ENCODE assay signal across 20 mouse cellular contexts in the genomic region with DNA sequence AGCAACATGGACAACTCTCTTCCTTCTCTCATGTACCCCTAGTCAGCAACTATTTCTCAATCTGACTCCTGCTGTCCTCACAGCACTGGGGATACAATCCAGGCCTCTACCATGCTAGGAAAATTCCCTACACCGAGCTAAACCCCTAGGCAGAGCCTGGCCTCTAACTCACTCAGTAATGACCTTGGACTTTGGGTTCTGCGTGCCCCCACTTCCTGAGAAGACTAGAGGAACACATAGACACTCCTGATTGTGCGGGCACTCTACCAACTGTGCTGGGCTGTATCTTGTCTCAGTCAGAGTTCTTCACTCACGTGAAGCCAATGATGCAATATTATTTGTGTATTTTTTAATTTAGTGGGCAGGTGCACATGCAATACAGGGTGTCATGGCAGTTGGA. TPM values are rescaled to one million over a fixed set of nuclear protein-coding genes. Genes with fewer than 3 reads are reported as not detected.
DNase-seq lines count a peak whose midpoint lies in the region.
"Had no signal": no experiment of that assay in that cellular context is flagged by ENCODE, and none has a peak within 500 bp of the region (broad histone marks: within the 10 kb centered on the region; RNA-seq: fewer than 3 reads in every experiment).

No protein-coding gene starts in this region.

- intact Hi-C loops in heart, postnatal 36 days (cut with DNase I): loop anchor here (5.0 kb wide), 1 partner anchor 40 kb away; no protein-coding TSS in a partner anchor

- peaks cover 4% of the 10 kb centered on the region; the same call in 1 of the 2 replicates for H3K27me3 ChIP-seq in heart, embryonic 10.5 days (ENCODE audit: insufficient read depth, poor library complexity, severe bottlenecking)
- H3K27me3 ChIP-seq: embryonic facial prominence, embryonic 12.5 days; forebrain, embryonic 12.5 days; hindbrain, embryonic 13.5 days had no signal

- DNase-seq in adrenal gland, adult 8-10 months: peak; percentile 30
- no peak for DNase-seq in adrenal gland, adult 18-20 months (ENCODE audit: low spot score in 2 of 2)
- peak; percentile 25 for DNase-seq in heart, embryonic 10.5 days (ENCODE audit: low spot score)
- no peak for DNase-seq in heart, postnatal 36 days
- peak; percentile 29 for DNase-seq in testis, postnatal 10 days (ENCODE audit: low spot score)
- DNase-seq in testis, postnatal 14 days (ENCODE audit: low spot score): no peak
- DNase-seq in c-Kit-positive CD71-positive TER-119-positive erythroid progenitor cells, embryonic 14.5 days (ENCODE audit: low spot score): no peak
- DNase-seq: cerebellum, adult 11-12 months; cerebellum, adult 9-10 months; cerebellum, postnatal 25 days; forebrain, postnatal 0 days; gastrocnemius, postnatal 14 days; heart, postnatal 10 days; kidney, adult 11 months had no signal

- H3K9me3 ChIP-seq in heart, embryonic 10.5 days: no peaks in the 10 kb centered on the region
- H3K9me3 ChIP-seq: embryonic facial prominence, embryonic 12.5 days; forebrain, embryonic 12.5 days; hindbrain, embryonic 13.5 days had no signal

- 72% methylated on average over 4 of the region's 4 CpGs for WGBS in heart, embryonic 10.5 days

- no peak overlapping the region for H3K27ac ChIP-seq in heart, embryonic 10.5 days
- H3K27ac ChIP-seq: embryonic facial prominence, embryonic 12.5 days; forebrain, embryonic 12.5 days; hindbrain, embryonic 13.5 days; hindbrain, postnatal 0 days had no signal

- no peaks in the 10 kb centered on the region for H3K4me1 ChIP-seq in heart, embryonic 10.5 days
- H3K4me1 ChIP-seq: embryonic facial prominence, embryonic 12.5 days; forebrain, embryonic 12.5 days; hindbrain, embryonic 13.5 days had no signal

- no peak overlapping the region for H3K4me3 ChIP-seq in heart, embryonic 10.5 days
- H3K4me3 ChIP-seq: embryonic facial prominence, embryonic 12.5 days; forebrain, embryonic 12.5 days; hindbrain, embryonic 13.5 days had no signal

- no peaks in the 10 kb centered on the region for H3K36me3 ChIP-seq in heart, embryonic 10.5 days
- H3K36me3 ChIP-seq: embryonic facial prominence, embryonic 12.5 days; forebrain, embryonic 12.5 days; hindbrain, embryonic 13.5 days had no signal

RNA-seq across cellular contexts. Expression of a gene that starts 10.2 kb away (rescaled TPM):
- total RNA-seq in adrenal gland, adult 8-10 months (2022): 1 to 10 TPM in 1 of 4 experiments, under 1 TPM in 3; 0.67 to 2.2 (median 0.89) TPM
- total RNA-seq in adrenal gland, adult 18-20 months (2021): 1 to 10 TPM; 1.3 to 1.5 TPM
- 0.15 and 0.70 TPM in 2 replicates for polyA plus RNA-seq in heart, embryonic 10.5 days (2016; fragmentation: Nextera tagmentation; extraction: Ambion mirVana)
- total RNA-seq in heart, postnatal 36 days (2021): under 1 TPM; 0.35 to 0.56 TPM
- total RNA-seq: gastrocnemius, adult 18-20 months; gastrocnemius, postnatal 14 days; hematopoietic stem cell, adult 5-6 weeks had no signal

Comparison
In these comparisons a context has a peak if more than half of its experiments do, and no peak if none do; other contexts are left out.
1. DNase-seq: peak in adrenal gland, adult 8-10 months (single experiment), heart, embryonic 10.5 days (single experiment) and testis, postnatal 10 days (single experiment); none in adrenal gland, adult 18-20 months (0 of 2), heart, postnatal 36 days (0 of 2), testis, postnatal 14 days (single experiment) and c-Kit-positive CD71-positive TER-119-positive erythroid progenitor cells, embryonic 14.5 days (single experiment).